Mouse (Mus musculus) common myeloid progenitor, adult 5-6 weeks (primary cell): ENCODE data around the gene Dchs2. TPM values are rescaled to one million over a fixed set of nuclear protein-coding genes. Genes with fewer than 3 reads are reported as not detected.

ENCODE experiments used
- ATAC-seq: replicated peaks from 2 replicates; pipeline ENCODE4 v1.8.0; 2016; ENCODE audit warnings: low read depth, mild to moderate bottlenecking, moderate TSS enrichment, inconsistent platforms; ENCODE audit not compliant: poor library complexity, severe bottlenecking
- total RNA-seq: library from RNA; stranded (forward); fragments of 200-1000, 187-1606 nt; gene quantifications from 2 replicates; pipeline ENCODE4 v1.2.3, GENCODE M21; 2017

Gene Dchs2
- not detected in 2 replicates for total RNA-seq

DNA sequence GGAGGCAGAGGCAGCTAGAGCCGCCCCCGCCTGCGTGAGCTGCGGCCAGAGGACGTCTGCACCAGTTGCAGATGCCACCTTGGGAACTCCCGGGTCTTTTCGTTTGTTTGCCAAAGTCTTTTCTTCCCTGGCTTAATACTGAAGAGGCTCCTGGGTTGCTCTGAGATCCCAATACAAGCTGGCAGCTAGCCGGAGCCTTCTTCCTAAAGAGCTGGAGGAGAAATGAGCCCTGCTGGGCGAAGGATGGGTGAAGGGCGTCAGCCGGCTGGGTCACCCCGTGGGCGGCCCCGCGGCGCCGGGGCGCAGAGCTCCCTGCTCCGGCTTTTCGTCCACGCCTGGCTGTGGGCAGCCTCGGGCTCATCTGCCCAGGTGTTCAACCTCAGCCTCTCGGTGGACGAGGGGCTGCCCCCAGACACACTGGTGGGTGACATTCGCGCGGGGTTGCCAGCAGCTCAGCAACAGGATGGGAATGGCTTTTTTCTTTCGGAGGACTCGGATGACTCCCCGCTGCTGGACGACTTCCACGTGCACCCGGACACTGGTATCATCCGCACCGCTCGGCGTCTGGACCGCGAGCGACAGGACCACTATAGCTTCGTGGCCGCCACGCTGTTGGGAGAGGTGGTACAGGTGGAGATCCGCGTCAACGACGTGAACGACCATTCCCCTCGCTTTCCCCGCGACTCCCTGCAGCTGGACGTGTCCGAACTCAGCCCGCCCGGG is at the start of gene Dchs2:
Dchs2 (plus strand) TSS at position 223 of the 723 bp plus-strand sequence.
- ATAC-seq: no peak

DNA sequence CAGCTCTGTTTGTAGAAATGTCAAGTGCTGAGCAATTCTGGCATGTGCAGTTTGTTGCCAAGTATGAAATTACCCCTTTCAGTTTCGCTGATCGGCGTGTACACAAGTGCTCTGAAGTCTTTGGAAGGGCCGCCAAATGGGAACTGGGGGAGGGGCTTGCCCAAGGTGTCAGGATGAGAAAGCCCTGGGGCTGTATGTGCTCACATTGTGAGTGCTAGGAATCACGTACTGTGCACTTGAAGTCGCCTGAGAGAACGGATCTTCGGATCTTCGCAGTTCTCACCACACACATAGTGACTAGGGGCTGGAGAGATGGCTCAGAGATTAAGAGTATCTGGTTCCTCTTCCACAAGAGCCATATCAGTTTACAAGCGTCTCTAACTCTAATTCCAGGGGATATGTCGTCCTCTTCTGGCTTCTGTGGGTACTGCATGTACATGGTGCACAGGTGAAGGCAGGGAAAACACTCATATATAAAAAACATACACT is 47.1 kb upstream of the Dchs2 start:
- ATAC-seq: peak; percentile 100

DNA sequence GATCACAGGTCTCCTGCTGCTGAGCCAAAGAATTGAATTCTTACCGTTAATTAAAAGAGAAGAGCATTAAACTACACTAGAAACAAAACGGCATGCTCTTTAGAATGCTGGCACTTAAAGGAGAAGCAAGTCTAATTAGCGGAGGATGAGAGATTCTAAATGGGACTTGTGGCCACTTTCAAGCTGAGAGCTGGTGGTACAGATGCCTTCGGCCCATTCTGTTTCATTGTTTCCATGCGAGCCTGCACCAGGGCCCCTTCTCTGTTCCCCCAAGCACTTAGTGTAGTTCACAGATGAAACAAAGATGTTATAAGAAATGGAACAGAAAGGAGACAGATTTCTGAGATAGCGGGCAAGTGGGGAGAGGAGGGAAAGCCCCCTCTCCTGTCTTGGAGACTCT is 30.2 kb upstream of the Dchs2 start:
- no peak for ATAC-seq

DNA sequence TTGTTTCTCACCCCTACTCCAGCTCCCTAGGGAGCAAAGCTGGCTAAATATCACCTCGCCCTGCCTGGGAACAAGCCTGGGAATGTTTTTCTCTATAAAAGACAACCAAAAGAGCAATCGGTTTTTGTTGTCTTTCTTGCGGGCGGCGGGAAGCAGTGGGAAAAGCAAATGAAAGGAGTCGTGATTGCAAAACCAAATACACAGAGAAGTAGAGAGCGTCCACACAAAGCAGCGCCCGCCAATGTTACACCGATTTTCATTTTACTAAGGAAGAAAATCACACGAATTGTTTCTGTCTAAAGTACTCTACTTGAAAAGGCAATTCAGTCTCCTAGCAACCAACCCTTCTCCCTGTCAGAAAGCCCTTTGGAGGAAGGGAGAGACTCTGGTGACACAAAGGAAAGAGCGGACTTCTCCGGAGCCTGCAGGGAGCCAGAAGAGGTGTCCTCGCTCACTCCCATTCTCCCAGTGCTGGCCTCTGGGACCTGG is 29.2 kb upstream of the Dchs2 start:
- no peak for ATAC-seq

DNA sequence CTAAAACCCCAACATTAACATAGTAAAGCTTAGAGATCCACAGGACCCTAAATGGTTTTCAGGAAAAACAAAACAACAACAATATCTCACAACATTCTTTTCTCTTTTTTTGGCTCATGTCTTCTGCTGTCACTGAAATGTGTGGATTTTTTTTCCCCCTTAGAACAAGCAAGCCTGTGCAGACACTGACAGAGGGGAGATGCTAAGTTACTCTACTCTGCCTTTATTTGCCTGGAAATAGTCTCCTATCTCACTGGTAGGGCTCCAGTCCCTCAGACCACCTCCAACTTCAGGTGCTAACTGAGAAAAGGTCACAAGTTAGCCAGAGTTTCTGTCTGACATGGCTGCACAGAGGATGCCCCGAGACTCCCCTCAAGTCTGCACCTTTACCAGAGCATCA is 28.6 kb upstream of the Dchs2 start:
- ATAC-seq: no peak

DNA sequence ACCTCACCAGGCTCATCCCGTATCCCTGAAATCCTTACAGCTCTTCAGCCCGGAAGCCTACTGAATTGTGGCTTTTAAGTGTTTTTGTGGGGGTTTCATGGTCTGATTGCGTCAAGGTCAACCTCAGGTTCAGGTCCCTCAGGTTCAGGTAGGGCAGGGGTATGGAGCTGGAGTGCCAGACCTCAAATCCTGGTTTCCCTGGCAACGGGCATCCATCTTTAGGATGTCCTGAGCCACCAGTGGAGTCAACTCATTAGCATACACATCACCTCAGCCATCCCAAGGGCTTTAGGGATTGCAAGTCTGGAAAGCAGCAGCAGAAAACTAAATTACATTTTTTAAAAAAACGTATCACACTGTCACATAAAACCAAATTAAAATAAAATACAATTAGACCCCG is 28.1 kb upstream of the Dchs2 start:
- no peak for ATAC-seq

DNA sequence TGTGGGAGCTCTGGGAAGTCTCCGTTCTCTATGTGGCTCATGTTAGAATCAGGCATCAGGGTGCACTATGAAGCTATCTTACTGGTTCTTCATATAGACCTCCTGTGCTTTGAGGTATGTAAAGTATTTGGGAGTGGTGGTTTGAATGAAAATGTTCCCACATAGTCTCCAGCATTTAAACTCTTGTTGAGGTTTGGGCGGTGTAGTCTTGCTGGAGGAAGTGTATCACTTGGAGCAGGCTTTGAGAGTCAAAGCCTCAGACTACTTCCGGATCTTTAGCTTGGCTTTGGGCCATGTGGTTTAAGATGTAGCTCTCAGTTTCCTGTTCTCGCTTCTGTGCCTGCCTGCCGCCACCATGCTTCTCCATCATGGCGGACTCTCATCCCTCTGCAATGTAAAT is 25.5 kb upstream of the Dchs2 start:
- no peak for ATAC-seq

DNA sequence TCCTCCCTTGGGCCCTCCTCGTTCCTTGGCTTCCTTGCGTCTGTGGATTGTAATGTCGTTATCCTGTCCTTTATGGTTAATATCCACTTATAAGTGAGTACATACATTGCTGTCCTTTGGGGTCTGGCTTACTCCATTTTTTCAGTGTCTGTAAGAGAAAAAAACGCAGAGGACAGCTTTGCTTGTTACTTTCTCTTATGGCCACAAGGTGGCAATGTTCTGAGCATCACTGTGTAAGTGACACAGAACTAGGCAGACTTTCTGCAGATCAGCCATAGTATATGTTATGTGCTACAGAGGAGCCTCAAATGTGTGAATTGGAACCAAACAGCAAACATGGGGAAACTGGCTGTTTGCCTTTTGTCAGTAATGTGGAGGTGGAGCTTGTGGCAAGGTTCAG is 17.6 kb upstream of the Dchs2 start:
- ATAC-seq: peak; percentile 81

DNA sequence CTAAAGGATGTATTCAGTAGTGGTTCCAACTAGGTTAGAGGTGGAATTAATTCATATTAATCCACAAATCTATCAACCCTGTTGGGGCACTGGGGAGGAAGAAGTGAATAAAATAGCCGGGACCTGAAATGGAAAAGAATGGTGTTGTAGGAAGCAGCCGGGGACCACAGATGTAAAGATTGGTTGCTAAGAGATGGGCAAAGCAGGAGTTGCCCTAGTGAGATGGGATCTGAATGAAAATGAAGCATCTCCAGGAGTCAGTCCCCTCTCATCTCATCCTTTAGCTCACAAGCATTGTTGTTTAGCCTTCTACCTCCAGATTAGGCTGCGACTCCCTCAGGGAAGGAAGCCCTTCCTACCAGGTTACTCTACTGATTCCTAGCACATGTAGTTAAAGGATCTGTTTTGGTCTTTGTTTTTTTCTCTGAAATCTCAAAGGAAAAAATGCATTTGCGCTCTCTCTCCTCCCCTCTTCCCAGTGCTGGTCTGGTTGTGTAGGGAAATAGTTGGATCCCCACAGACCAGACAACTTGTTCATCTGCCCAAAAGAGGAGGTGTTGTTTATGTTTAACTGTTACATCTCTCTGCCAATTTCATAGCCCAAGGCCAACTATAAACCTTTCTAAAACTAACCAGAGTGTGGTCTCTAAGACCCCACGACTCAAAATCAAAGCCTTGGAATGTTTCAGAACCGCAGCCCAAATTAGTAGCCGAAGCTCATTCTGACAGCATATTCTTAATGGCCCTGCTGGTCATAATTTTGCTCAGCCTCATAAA is 16.1 kb upstream of the Dchs2 start:
- no peak for ATAC-seq

DNA sequence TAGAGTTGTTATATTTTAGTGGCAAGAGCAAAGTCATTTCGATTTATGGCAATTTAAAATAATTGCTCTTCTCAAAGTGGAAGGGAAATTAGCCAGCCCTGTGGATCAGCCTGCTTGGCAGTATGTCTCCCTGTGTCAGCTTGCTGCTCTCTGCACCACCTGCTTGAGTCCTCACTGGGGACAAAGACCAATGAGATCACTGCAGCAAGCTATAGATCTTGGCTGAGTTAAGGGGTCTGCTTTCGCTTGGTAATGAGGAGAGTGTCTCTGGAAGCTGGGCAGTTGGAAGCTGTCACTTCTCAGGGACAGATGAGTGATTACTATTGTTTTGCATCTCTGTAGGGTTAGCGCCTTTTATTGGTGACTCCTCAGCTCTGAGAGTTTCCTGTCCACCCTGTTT is 14.9 kb upstream of the Dchs2 start:
- no peak for ATAC-seq

DNA sequence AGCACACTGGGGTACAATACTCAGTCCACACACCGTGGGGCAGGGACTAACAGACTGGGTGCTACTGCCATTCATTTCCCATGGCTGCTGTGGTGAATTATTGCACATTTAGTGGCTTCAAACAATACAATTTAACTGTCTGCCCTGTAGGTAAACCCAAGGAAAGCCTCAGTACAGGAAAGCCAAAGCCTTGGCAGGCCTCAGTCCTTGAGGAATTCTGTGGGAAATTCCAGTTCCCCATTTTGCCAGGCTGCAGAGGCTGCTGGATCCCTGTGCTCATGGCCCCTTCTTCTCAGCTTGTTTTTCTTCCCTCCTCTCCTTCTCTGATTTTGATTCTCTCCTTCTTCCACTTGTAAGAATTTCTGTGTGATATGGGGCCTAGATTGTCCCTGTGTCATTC is 12.8 kb upstream of the Dchs2 start:
- ATAC-seq: no peak

DNA sequence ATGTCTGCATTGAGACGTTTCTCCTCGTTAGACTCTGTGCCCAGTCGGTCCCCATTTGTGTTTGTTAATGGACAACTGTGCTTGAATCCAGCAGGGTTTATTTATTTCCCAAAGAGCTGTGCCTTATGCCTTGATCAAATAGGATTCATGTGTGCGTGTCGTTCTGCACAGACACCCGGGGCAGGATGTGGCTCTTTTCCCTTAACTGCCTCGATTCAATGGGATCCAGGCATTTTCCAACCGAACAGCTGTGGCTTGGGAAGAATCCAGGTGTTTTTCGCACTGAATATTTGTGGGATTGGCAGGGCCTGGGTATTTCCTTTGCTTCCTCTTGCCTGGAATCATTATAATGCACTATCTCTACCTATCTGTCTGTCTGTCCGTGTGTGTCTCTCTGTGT is 10.2 kb upstream of the Dchs2 start:
- ATAC-seq: no peak

DNA sequence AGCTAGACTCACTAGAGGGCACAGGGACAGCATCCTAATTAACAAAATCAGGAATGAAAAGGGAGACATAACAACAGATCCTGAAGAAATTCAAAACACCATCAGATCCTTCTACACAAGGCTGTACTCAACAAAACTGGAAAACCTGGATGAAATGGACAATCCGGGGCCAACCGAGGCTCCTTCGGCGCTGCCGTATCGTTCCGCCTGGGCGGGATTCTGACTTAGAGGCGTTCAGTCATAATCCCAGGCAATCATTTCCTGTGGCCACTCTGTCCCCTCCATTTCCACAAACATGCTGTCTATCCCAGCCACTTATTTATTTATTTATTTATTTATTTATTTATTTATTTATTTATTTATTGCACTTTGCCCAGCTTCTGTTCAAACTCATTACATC is 3.8 kb upstream of the Dchs2 start:
- ATAC-seq: peak; percentile 72

DNA sequence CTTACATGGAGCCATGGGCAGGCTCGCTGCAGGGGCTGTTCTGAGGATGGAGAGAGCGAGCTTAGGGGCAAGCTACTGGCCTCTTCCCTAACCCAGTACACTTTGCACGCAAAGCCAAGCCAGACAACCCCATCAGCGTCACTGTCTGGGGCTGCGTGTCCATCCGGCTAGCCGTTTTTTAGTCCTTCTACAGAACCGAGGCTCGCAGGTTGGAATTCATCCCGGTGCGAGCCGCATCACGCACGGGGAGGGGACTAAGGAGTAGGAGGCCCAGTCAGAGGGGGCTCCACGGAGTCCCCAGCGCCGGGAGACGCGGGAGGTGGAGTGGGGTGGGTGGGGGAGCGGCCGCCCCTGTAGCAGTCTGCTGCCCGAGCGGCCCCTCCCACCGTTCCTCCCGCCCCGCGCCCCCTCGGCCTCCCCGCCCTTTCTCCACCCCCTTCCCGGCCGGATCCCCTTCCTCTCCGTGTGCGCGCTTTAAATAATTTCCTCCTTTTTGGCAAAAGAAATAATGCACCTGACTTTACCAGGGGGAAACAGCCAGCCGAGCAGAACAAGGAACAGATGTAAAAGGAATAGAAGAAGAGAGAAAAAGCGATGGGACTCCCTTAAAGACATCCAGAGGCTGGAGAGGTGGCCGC is 541 bp upstream of the Dchs2 start:
- ATAC-seq: no peak

DNA sequence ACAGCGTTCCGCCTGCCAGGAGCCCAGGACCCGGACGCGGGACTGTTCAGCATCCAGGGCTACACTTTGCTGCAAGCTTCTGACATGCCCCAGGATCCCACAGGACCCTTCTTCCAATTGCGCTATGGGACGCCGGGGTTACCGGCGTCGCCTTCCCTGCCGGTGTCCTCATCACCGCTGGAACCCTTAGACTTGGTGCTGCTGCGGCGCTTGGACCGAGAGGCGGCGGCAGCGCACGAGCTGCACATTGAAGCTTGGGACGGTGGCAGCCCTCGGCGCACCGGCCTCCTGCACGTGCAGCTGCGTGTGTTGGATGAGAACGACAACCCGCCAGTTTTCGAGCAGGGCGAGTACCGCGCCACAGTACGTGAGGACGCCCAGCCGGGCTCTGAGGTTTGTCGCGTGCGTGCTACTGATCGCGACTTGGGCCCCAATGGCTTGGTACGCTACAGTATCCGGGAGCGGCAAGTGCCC is 738 bp downstream of the Dchs2 start:
- no peak for ATAC-seq

DNA sequence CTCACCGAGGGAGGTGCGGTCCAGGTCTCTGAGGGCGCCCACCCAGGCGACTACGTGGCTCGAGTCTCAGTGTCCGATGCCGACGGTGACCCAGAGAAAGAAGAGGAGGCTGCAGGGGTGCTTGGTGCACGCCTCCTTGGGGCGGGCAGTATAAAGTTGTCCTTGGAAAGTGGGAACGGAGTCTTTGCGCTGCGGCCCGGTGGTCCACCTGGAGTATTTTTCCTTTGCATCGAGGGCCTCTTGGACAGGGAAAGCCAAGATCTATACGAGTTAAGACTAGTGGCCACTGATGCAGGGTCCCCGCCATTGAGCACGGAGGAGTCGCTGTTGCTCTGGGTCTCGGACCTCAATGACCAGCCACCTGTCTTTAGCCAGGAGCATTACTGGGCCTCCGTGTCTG is 1.4 kb downstream of the Dchs2 start:
- ATAC-seq: no peak

DNA sequence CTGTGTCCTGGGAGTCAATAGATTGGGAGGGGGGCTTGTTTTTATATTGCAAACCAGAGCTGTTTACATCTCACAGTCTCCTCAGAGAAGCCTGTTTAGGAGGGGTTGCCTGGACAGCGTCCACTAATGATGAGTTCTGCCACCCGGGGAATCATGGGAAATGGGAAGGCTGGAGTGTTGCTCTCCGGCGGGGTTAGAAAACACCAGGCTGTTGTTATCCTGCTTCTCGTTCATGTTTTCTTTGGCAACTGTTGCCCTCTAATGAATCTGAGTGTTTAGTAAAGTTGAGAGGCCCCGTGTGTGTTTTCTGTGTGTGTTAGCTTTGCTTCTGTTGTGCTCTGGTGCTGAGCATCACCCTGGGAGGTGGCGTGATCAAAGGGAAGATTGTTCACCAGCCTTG is 8.7 kb downstream of the Dchs2 start:
- ATAC-seq: no peak

DNA sequence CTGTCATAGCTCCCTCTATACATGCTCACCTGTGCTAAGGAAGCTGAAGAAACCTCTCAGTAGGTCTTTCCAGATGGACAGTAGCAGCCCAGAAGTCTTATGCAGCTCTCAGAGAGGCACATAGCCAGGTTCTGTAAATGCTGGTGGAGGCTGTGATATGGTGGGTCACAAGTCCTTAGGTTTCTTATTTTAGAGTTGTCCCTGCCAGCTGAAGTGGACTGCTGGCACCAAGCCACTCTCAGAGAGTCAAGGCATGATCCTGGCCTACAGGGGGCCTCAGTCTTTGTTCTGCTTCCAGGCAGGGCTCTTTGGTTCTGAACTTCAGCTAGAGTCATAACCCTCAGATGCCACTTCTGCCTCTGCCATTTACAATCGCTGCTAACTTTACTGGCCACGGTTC is 11.1 kb downstream of the Dchs2 start:
- no peak for ATAC-seq

DNA sequence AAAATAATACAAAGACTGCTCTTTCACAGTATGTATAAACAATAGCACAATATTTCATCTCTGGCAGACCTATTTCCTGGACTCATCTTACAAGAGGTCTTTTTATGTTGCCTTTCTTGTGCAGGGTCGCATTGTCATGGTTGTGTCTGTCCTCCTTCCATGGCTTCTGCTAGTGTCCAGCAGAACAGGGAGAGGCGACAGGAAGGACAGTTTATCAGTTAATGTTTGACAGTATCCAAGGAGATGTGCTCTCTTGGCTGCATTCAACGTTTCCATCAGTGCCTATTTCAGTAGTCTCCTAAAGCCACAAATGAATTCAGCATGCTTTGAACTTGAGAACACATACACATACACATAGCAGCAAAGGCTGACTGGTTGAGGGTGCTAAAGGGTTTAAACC is 17.9 kb downstream of the Dchs2 start:
- no peak for ATAC-seq

DNA sequence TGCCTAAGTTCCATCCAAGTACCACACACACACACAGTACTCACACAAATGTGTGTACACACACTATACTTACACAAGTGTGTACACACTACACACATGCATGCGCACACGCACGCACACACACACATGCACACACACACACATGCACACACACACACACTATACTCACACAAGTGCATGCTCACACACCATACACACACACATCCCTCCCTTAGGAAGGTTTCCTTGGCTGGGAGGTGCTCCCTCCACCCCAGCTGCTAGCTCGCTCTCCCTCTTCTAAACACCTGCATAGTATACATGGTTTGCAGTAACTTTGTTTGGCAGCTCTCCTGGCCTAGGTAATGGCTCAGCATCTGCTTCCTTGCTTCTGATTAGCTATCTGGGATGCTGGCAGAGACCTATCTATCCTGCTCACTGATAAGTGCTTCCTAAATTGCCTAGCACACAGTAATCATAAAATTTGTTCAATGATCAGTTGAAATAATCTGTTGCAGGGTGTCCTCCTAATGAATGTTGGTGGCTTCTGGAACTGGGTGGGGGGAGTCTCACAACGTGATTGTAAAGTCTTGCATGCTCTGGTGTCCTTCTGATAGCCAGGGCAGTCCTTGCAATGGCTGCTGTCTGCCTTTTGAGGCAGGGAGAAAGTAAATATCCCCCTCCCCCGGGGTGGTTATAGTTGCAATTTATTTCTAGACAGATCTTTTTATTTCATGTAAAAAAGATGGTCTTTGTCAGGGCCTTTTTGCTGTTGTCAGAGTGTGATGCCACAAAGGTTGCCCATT is 19.7 kb downstream of the Dchs2 start:
- ATAC-seq: no peak
